Mouse (Mus musculus): ENCODE measurements around the gene Klrb1a. TPM values are rescaled to one million over a fixed set of nuclear protein-coding genes. Genes with fewer than 3 reads are reported as not detected.
"Not testable (repeated sequence)": the region's sequence is repeated elsewhere in the genome, so short reads cannot be mapped to it uniquely, and the experiment has no call there.

Klrb1a gene
- total and polyA plus RNA-seq, 3 experiments: not detected

- H3K4me2 ChIP-seq (ENCODE audit: insufficient read depth, low read depth, poor library complexity, severe bottlenecking): no peak overlapping the region
- H3K27me3 ChIP-seq (replicated peaks): no peaks in the 10 kb centered on the region
- no peak for TF ChIP-seq ZNF384 (IDR thresholded peaks at IDR 0.05; ENCODE audit: low read depth, low read length)
- no peak for TF ChIP-seq TCF12 (IDR thresholded peaks at IDR 0.05; ENCODE audit: low read depth, low read length)
- TF ChIP-seq TBP (conservative IDR thresholded peaks at IDR 0.05; ENCODE audit: low read depth, low read length): no peak
- no peak for TF ChIP-seq ZKSCAN1 (IDR thresholded peaks at IDR 0.05; ENCODE audit: borderline replicate concordance, low read depth, low read length)
- TF ChIP-seq USF2 (conservative IDR thresholded peaks at IDR 0.05; ENCODE audit: low read depth, low read length): no peak
- TF ChIP-seq JUN (IDR thresholded peaks at IDR 0.05; ENCODE audit: insufficient read depth, low read depth, low read length): no peak
- H3K4me1 ChIP-seq (ENCODE audit: control insufficient read depth in 1 of 2, insufficient read depth in 2 of 2): 0 out of 4 replicates have a peak, but pooled peaks cover 2 to 5% of the 10 kb centered on the region in 2 experiments
- H3K27ac ChIP-seq (ENCODE audit: insufficient read depth, low read depth): no peak overlapping the region
- H3K9me3 ChIP-seq (replicated peaks; ENCODE audit: low read length): no peaks in the 10 kb centered on the region
- in situ Hi-C loops (cut with MboI; ENCODE audit: low pct_ligation_motif_present, low pct_unique_long_range_greater_than_20kb, low sequenced_read_pairs) (no loop called here), dilution Hi-C loops (cut with MboI; ENCODE audit: extremely low pct_ligation_motif_present, extremely low pct_unique_long_range_greater_than_20kb, low sequenced_read_pairs) (no loop called here)
- no peak overlapping the region for H3K9ac ChIP-seq (ENCODE audit: insufficient read depth, low read depth)
- H3K4me3 ChIP-seq (replicated peaks in 1 of 3; ENCODE audit: low read depth in 2 of 3, low read length in 2 of 3, poor library complexity in 1 of 3): no peak overlapping the region
- no peak for DNase-seq (ENCODE audit: extremely low read depth)
- H3K79me2 ChIP-seq (replicated peaks; ENCODE audit: control insufficient read depth, extremely low read depth, insufficient read depth, poor library complexity, severe bottlenecking): no peaks in the 10 kb centered on the region
- no peaks in the 10 kb centered on the region for H3K36me3 ChIP-seq (replicated peaks in 1 of 2; ENCODE audit: control insufficient read depth in 1 of 2, insufficient read depth in 1 of 2, low read length in 1 of 2)
Observed at GRCm38 (mm10) chr6:128661249-128661648, 37.9 kb upstream of the Klrb1a start.

- Histone ChIP-seq H3K9me3 (replicated peaks; ENCODE audit: low read length) (no peaks in the 10 kb centered on the region), H3K4me3 (replicated peaks in 1 of 3; ENCODE audit: low read depth in 2 of 3, low read length in 2 of 3, poor library complexity in 1 of 3) (no peak overlapping the region), H3K4me1 (ENCODE audit: control insufficient read depth in 1 of 2, insufficient read depth in 2 of 2) (peaks cover 0 to 14% of the 10 kb centered on the region in 2 experiments; a peak in 2 of 4 replicates), H3K27ac (ENCODE audit: insufficient read depth, low read depth) (no peak overlapping the region), H3K36me3 (replicated peaks in 1 of 2; ENCODE audit: control insufficient read depth in 1 of 2, insufficient read depth in 1 of 2, low read length in 1 of 2) (no peaks in the 10 kb centered on the region), H3K27me3 (replicated peaks) (no peaks in the 10 kb centered on the region), H3K9ac (ENCODE audit: insufficient read depth, low read depth) (no peak overlapping the region), H3K79me2 (replicated peaks; ENCODE audit: control insufficient read depth, extremely low read depth, insufficient read depth, poor library complexity, severe bottlenecking) (no peaks in the 10 kb centered on the region), H3K4me2 (ENCODE audit: insufficient read depth, low read depth, poor library complexity, severe bottlenecking) (no peak overlapping the region)
- TF ChIP-seq UBTF (IDR thresholded peaks at IDR 0.05; ENCODE audit: low read depth, low read length) (no peak), MAZ (IDR thresholded peaks at IDR 0.05; ENCODE audit: low read depth, low read length) (no peak), RAD21 (IDR thresholded peaks at IDR 0.05; ENCODE audit: low read depth, low read length) (no peak), ZKSCAN1 (IDR thresholded peaks at IDR 0.05; ENCODE audit: borderline replicate concordance, low read depth, low read length) (no peak), JUND (conservative IDR thresholded peaks at IDR 0.05; ENCODE audit: low read depth, low read length) (no peak), CTCF (conservative IDR thresholded peaks at IDR 0.05 in 1 of 2, IDR thresholded peaks at IDR 0.05 in 1 of 2; ENCODE audit: low read depth in 2 of 2, low read length in 2 of 2) (no peak), E2F4 (IDR thresholded peaks at IDR 0.05; ENCODE audit: insufficient replicate concordance, low read depth, low read length) (no peak), USF1 (IDR thresholded peaks at IDR 0.05; ENCODE audit: low read depth, low read length) (no peak), ELF1 (IDR thresholded peaks at IDR 0.05; ENCODE audit: low read depth, low read length) (no peak), KAT2A (IDR thresholded peaks at IDR 0.05; ENCODE audit: insufficient replicate concordance, low read length) (no peak), CHD2 (IDR thresholded peaks at IDR 0.05; ENCODE audit: low read length) (no peak), NRF1 (IDR thresholded peaks at IDR 0.05; ENCODE audit: low read depth, low read length) (no peak), PAX5 (IDR thresholded peaks at IDR 0.05; ENCODE audit: low read length) (no peak), TBP (conservative IDR thresholded peaks at IDR 0.05; ENCODE audit: low read depth, low read length) (no peak)
- no peak for DNase-seq (ENCODE audit: extremely low read depth)
- dilution Hi-C loops (cut with MboI; ENCODE audit: extremely low pct_ligation_motif_present, extremely low pct_unique_long_range_greater_than_20kb, low sequenced_read_pairs) (no loop called here), in situ Hi-C loops (cut with MboI; ENCODE audit: low pct_ligation_motif_present, low pct_unique_long_range_greater_than_20kb, low sequenced_read_pairs) (no loop called here)
Observed at GRCm38 (mm10) chr6:128652938-128653337, 29.6 kb upstream of the Klrb1a start.

GRCm38 (mm10) chr6:128650827-128651226, 27.5 kb upstream of the Klrb1a start:
- in situ Hi-C loops (cut with MboI; ENCODE audit: low pct_ligation_motif_present, low pct_unique_long_range_greater_than_20kb, low sequenced_read_pairs); dilution Hi-C loops (cut with MboI; ENCODE audit: extremely low pct_ligation_motif_present, extremely low pct_unique_long_range_greater_than_20kb, low sequenced_read_pairs): not testable (repeated sequence)

More at GRCm38 (mm10) chr6:128650827-128651226, 27.5 kb upstream of the Klrb1a start:
- not testable (repeated sequence) for H3K9ac ChIP-seq (ENCODE audit: insufficient read depth, low read depth); H3K9me3 ChIP-seq (replicated peaks; ENCODE audit: low read length); H3K27ac ChIP-seq (ENCODE audit: insufficient read depth, low read depth); H3K27me3 ChIP-seq (replicated peaks); H3K4me2 ChIP-seq (ENCODE audit: insufficient read depth, low read depth, poor library complexity, severe bottlenecking); H3K79me2 ChIP-seq (replicated peaks; ENCODE audit: control insufficient read depth, extremely low read depth, insufficient read depth, poor library complexity, severe bottlenecking); DNase-seq (ENCODE audit: extremely low read depth); H3K36me3 ChIP-seq (replicated peaks in 1 of 2; ENCODE audit: control insufficient read depth in 1 of 2, insufficient read depth in 1 of 2, low read length in 1 of 2); H3K4me3 ChIP-seq (replicated peaks in 1 of 3; ENCODE audit: low read depth in 2 of 3, low read length in 2 of 3, poor library complexity in 1 of 3)
- peaks cover 0 to 11% of the 10 kb centered on the region in 2 experiments; a peak in 2 of 4 replicates for H3K4me1 ChIP-seq (ENCODE audit: control insufficient read depth in 1 of 2, insufficient read depth in 2 of 2)

Data from CH12.LX (cell line).